Mouse (Mus musculus): Measurements from ENCODE around the gene Ddit4.

GRCm38 (mm10) chr10:59951211-59952151, at the start of gene Ddit4:
- TF ChIP-seq GATA1 (IDR thresholded peaks at IDR 0.05; ENCODE audit: borderline replicate concordance, low read length), result no peak
- no peak for TF ChIP-seq FLI1 (IDR thresholded peaks at IDR 0.05; ENCODE audit: low read length)

Measured in megakaryocyte, embryonic 14.5 days (primary cell).